Mouse (Mus musculus): ENCODE results near the gene Ier5l. TPM values are rescaled to one million over a fixed set of nuclear protein-coding genes. Genes with fewer than 3 reads are reported as not detected.

Gene Ier5l
- total and polyA plus RNA-seq, 3 experiments: 0.06 TPM; not detected in 2

GRCm38 (mm10) chr2:30473431-30474031, 488 bp downstream of the Ier5l start:
- Histone ChIP-seq H3K27ac (ENCODE audit: control insufficient read depth, low read depth, low read length) (no peak overlapping the region), H3K4me3 (ENCODE audit: control insufficient read depth in 1 of 2, insufficient read depth in 1 of 2, low read depth in 2 of 2, low read length in 2 of 2) (no peak overlapping the region), H3K9me3 (replicated peaks; ENCODE audit: insufficient read depth, low read length) (no peaks in the 10 kb centered on the region), H3K36me3 (ENCODE audit: control insufficient read depth in 1 of 2, insufficient read depth in 2 of 2, low read length in 2 of 2) (peaks cover 0 to 5% of the 10 kb centered on the region in 2 experiments; a peak in 2 of 4 replicates), H3K4me1 (ENCODE audit: control insufficient read depth in 1 of 2, insufficient read depth in 2 of 2, low read length in 2 of 2) (peaks cover 0 to 12% of the 10 kb centered on the region in 2 experiments; a peak in 3 of 4 replicates), H3K27me3 (ENCODE audit: control insufficient read depth in 1 of 2, insufficient read depth in 2 of 2, low read length in 2 of 2) (no peaks in the 10 kb centered on the region), H3K79me2 (ENCODE audit: control insufficient read depth, insufficient read depth, low read length, poor library complexity) (no peaks in the 10 kb centered on the region), H3K9ac (ENCODE audit: control insufficient read depth, low read depth, low read length, poor library complexity, severe bottlenecking) (no peak overlapping the region)
- no peak for TF ChIP-seq MEF2A (IDR thresholded peaks at IDR 0.05; ENCODE audit: extremely low read depth, insufficient replicate concordance, low read depth, low read length, poor library complexity, severe bottlenecking)
- no peak for TF ChIP-seq ZNF384 (IDR thresholded peaks at IDR 0.05; ENCODE audit: low read depth, low read length)
- TF ChIP-seq CHD1 (IDR thresholded peaks at IDR 0.05; ENCODE audit: low read depth, low read length): no peak
- no peak for TF ChIP-seq POLR2AphosphoS2 (IDR thresholded peaks at IDR 0.05; ENCODE audit: low read length)
- DNase-seq (ENCODE audit: low read depth, low spot score): no peak

GRCm38 (mm10) chr2:30472731-30473351, 1.2 kb downstream of the Ier5l start:
- no peak for DNase-seq (ENCODE audit: low read depth, low spot score)
- Histone ChIP-seq H3K27ac (ENCODE audit: control insufficient read depth, low read depth, low read length) (peak overlapping the region; percentile 89; the same call in 1 of the 2 replicates), H3K4me1 (ENCODE audit: control insufficient read depth in 1 of 2, insufficient read depth in 2 of 2, low read length in 2 of 2) (peaks cover 0 to 12% of the 10 kb centered on the region in 2 experiments; a peak in 3 of 4 replicates), H3K36me3 (ENCODE audit: control insufficient read depth in 1 of 2, insufficient read depth in 2 of 2, low read length in 2 of 2) (peaks cover 0 to 5% of the 10 kb centered on the region in 2 experiments; a peak in 2 of 4 replicates), H3K27me3 (ENCODE audit: control insufficient read depth in 1 of 2, insufficient read depth in 2 of 2, low read length in 2 of 2) (no peaks in the 10 kb centered on the region), H3K79me2 (ENCODE audit: control insufficient read depth, insufficient read depth, low read length, poor library complexity) (no peaks in the 10 kb centered on the region), H3K9me3 (replicated peaks; ENCODE audit: insufficient read depth, low read length) (no peaks in the 10 kb centered on the region), H3K4me3 (ENCODE audit: control insufficient read depth in 1 of 2, insufficient read depth in 1 of 2, low read depth in 2 of 2, low read length in 2 of 2) (peak overlapping the region in 1 of 2 experiments; percentile 71; a peak in 2 of 4 replicates), H3K9ac (ENCODE audit: control insufficient read depth, low read depth, low read length, poor library complexity, severe bottlenecking) (peak overlapping the region; percentile 78)
- TF ChIP-seq ELF1 (IDR thresholded peaks at IDR 0.05; ENCODE audit: low read depth, low read length) (no peak), GATA1 (IDR thresholded peaks at IDR 0.05; ENCODE audit: low read depth, low read length) (no peak), CHD1 (IDR thresholded peaks at IDR 0.05; ENCODE audit: low read depth, low read length) (no peak), JUND (IDR thresholded peaks at IDR 0.05; ENCODE audit: low read depth, low read length) (no peak), POLR2AphosphoS5 (IDR thresholded peaks at IDR 0.05; ENCODE audit: borderline replicate concordance, low read depth, low read length) (no peak), MYC (IDR thresholded peaks at IDR 0.05; ENCODE audit: low read depth, low read length) (no peak; the same call in 1 of the 2 replicates), POLR2AphosphoS2 (IDR thresholded peaks at IDR 0.05; ENCODE audit: low read length) (no peak), USF2 (IDR thresholded peaks at IDR 0.05; ENCODE audit: borderline replicate concordance in 1 of 2, insufficient read depth in 1 of 2, low read depth in 1 of 2, low read length in 2 of 2) (no peak), NELFE (IDR thresholded peaks at IDR 0.05; ENCODE audit: low read depth, low read length) (no peak), ZKSCAN1 (IDR thresholded peaks at IDR 0.05; ENCODE audit: low read depth, low read length) (no peak), MAFK (IDR thresholded peaks at IDR 0.05; ENCODE audit: borderline replicate concordance, low read depth, low read length) (no peak), POLR2A (IDR thresholded peaks at IDR 0.05; ENCODE audit: control insufficient read depth in 1 of 2, insufficient read depth in 1 of 2, low read depth in 1 of 2, low read length in 2 of 2, poor library complexity in 1 of 2) (no peak), KAT2A (conservative IDR thresholded peaks at IDR 0.05; ENCODE audit: low read depth, low read length) (no peak), USF1 (IDR thresholded peaks at IDR 0.05; ENCODE audit: low read depth, low read length) (no peak), MYB (IDR thresholded peaks at IDR 0.05; ENCODE audit: low read depth, low read length) (no peak), UBTF (IDR thresholded peaks at IDR 0.05; ENCODE audit: borderline replicate concordance, insufficient read depth, low read depth, low read length) (no peak), CTCF (IDR thresholded peaks at IDR 0.05 in 2 of 3, conservative IDR thresholded peaks at IDR 0.05 in 1 of 3; ENCODE audit: control insufficient read depth in 1 of 3, insufficient read depth in 1 of 3, low read depth in 2 of 3, low read length in 3 of 3, poor library complexity in 1 of 3, severe bottlenecking in 1 of 3) (no peak)
